Mouse (Mus musculus): Measurements from ENCODE around the gene Agap1.

DNA sequence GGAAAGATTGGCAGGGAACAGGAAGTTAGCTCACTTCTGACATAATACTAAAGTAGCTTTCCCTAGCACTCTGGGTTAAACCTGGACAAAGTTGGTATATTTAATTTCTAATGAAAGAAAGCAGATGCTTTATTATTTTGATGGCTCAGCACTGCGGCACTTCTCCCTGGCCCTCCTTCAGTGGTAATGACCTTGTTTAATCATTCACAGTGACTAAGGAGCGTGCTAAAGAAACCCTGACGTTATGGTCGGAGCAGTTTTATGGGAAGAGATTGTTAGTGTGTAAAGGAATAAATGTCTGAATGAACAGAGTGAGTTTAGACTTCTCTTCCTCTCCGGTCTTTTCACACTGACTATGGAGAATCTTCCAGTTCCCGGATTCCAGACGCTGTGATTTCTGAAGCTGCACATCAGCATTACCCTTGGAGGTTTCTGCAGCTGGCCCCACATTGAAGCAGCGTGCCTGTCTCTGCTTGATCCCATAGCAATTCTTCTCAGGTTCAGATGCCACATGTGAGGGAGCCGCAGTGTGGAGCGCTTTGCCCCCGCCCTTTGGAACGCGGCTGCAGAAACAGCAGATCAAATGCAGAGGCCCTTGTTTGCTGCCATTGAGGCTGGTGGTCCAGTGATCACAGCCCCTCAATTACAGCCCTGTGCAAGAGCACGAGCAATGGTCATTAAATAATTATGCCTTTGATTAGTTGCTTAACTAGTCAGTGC is 362.0 kb downstream of the Agap1 start:
- TF ChIP-seq POLR2A (IDR thresholded peaks at IDR 0.05; ENCODE audit: low read depth, low read length), result no peak
- TF ChIP-seq CTCF (conservative IDR thresholded peaks at IDR 0.05; ENCODE audit: insufficient read depth, insufficient read length, low read depth, low read length), result no peak

Data from kidney, adult 2 months (tissue).